In genomic region chr16:18948941-18949340, GRCm38 (mm10) we compare ENCODE assay signal across 27 mouse cellular contexts.
"Had no signal": no experiment of that assay in that cellular context is flagged by ENCODE, and none has a peak within 500 bp of the region (broad histone marks: within the 10 kb centered on the region; RNA-seq: fewer than 3 reads in every experiment).

No protein-coding gene starts in this region.

- H3K9me3 ChIP-seq: embryonic facial prominence, embryonic 10.5 days; embryonic facial prominence, embryonic 12.5 days; embryonic facial prominence, embryonic 13.5 days; embryonic facial prominence, embryonic 15.5 days; forebrain, embryonic 10.5 days; forebrain, embryonic 12.5 days; forebrain, embryonic 13.5 days; forebrain, embryonic 15.5 days had no signal

- DNase-seq: cerebellum, adult 2 months; cerebellum, adult 8-10 months; cerebellum, adult 9-10 months; cerebellum, adult 9-11 months; cerebellum, postnatal 14 days; cerebellum, postnatal 25 days; cerebellum, postnatal 36 days; embryo, embryonic 11 days; forebrain, postnatal 0 days; gastrocnemius, adult 2 months; gastrocnemius, postnatal 10 days; gastrocnemius, postnatal 14 days; gastrocnemius, postnatal 25 days; gastrocnemius, postnatal 36 days; heart, adult 11 months; heart, adult 18-20 months had no signal

- ATAC-seq: forebrain, embryonic 13.5 days; forebrain, embryonic 14.5 days; forebrain, embryonic 15.5 days; forebrain, embryonic 16.5 days; forebrain, postnatal 0 days had no signal

- H3K4me2 ChIP-seq: embryonic facial prominence, embryonic 12.5 days; embryonic facial prominence, embryonic 13.5 days; embryonic facial prominence, embryonic 15.5 days; forebrain, embryonic 12.5 days; forebrain, embryonic 13.5 days; forebrain, embryonic 15.5 days had no signal

- H3K27me3 ChIP-seq: embryonic facial prominence, embryonic 12.5 days; embryonic facial prominence, embryonic 13.5 days; embryonic facial prominence, embryonic 15.5 days; forebrain, embryonic 12.5 days; forebrain, embryonic 13.5 days; forebrain, embryonic 15.5 days had no signal

- H3K27ac ChIP-seq: embryonic facial prominence, embryonic 10.5 days; embryonic facial prominence, embryonic 12.5 days; embryonic facial prominence, embryonic 13.5 days; embryonic facial prominence, embryonic 15.5 days; forebrain, embryonic 10.5 days; forebrain, embryonic 12.5 days; forebrain, embryonic 13.5 days; forebrain, embryonic 15.5 days; gastrocnemius, adult 2 months had no signal

- H3K4me1 ChIP-seq: embryonic facial prominence, embryonic 10.5 days; embryonic facial prominence, embryonic 12.5 days; embryonic facial prominence, embryonic 13.5 days; embryonic facial prominence, embryonic 15.5 days; forebrain, embryonic 10.5 days; forebrain, embryonic 12.5 days; forebrain, embryonic 13.5 days; forebrain, embryonic 15.5 days had no signal

- H3K4me3 ChIP-seq: embryonic facial prominence, embryonic 10.5 days; embryonic facial prominence, embryonic 12.5 days; embryonic facial prominence, embryonic 13.5 days; embryonic facial prominence, embryonic 15.5 days; erythroblast, embryonic 14.5 days; forebrain, embryonic 10.5 days; forebrain, embryonic 12.5 days; forebrain, embryonic 13.5 days; forebrain, embryonic 15.5 days; gastrocnemius, adult 2 months had no signal

- H3K9ac ChIP-seq: embryonic facial prominence, embryonic 12.5 days; embryonic facial prominence, embryonic 13.5 days; embryonic facial prominence, embryonic 15.5 days; forebrain, embryonic 12.5 days; forebrain, embryonic 13.5 days; forebrain, embryonic 15.5 days; forebrain, postnatal 0 days had no signal
